Mouse (Mus musculus) adrenal gland, postnatal 25 days (tissue): ENCODE measurements around the gene Man1c1. TPM values are rescaled to one million over a fixed set of nuclear protein-coding genes. Genes with fewer than 3 reads are reported as not detected.

Experiments
- DNase-seq: peaks from one replicate; pipeline ENCODE4 v3.0.0; 2021; ENCODE audit warnings: mixed read lengths
- total RNA-seq: library from RNA; stranded (reverse); gene quantifications from 2 replicates; pipeline ENCODE4 v1.2.3, GENCODE M21; 2021

Gene Man1c1
- total RNA-seq, 1 experiment from 2014 or later, result 22.0 TPM

DNA sequence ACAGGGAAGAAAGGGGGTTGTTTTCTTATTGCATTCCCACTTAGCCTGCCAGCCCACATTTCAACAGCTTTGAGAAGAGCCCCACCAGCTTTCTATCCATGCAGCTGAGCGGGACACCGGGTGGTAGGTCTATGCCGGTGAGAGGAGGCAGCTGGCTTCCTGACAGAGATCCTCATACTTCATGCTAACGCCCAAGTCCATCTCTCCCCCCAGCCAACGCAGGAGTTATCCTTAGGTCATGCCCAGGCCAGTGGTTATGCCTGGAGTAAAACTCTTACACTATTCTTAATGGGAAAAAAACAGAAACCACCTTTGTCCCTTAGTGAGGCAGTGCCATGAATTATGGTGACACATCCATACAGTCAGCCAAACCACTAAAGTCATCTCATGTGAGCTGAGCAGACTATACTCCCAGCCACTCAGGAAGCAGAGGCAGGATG, 66.0 kb downstream of the Man1c1 start:
- no peak for DNase-seq

DNA sequence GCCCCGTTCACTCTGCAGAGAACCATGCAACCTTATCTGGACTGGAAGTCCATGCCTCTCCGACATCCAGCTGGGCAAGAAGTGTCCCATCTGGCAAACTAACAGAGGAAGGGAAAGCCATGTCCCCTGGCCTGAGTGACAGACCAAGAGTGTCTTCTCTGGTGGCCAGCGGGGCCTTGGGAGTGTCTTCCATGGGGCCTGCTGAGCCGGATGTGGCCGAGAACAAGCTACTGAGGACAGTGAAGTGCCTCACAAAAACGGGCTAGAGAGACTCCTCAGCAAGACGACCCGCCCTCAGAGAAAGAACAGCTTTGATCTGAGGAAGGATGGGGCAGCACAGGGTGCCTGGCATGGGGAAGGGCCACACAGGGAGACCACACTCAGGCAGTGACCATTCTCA, 67.7 kb downstream of the Man1c1 start:
- no peak for DNase-seq

DNA sequence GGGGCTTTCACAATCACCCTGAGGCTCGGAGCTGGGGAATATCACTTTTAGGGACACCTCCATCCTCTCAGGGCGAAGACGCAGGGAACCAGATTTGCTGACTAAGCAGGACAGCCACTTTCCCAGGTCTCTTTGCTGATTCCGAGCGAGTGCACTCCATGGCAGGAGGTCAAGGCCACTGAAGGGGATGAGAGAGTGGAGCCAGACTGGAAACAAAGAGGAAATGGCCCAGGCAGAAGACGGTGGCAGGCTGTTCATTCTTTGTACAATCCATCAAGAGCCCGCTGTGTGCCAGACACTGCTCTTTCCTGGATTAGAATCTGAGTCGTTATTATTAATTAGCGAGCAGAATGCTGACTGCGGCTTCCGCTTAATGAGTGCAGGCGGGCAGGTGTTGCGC, 70.1 kb downstream of the Man1c1 start:
- no peak for DNase-seq

DNA sequence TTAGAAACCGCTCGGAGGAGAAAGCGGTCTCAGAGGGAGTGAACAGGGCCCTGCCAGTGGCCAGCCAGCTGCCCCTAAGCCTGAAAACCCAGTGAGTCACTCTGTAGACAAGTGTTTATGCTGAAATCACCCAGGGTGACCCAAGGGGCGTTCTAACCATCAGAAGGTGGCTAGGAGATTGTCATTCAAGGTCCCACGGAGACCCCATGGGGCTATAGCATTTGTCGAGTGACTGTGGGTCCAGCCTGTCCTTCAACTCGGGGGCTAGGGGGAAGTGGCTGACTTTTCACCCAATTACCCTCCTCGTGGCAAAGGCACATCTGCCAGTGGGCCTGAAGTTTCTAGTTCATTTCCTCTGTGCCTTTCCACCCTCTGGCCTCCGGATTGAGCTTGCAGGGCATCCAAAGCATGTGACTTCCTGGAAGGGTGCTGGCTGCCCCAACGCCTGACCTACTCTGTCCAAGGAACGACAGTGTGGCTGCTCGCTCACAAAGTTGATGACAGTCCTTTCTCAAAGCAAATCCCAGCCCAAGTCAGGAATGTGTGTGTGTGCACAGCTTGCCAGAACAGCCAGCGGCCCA, 71.9 kb downstream of the Man1c1 start:
- DNase-seq, result peak; percentile 39

DNA sequence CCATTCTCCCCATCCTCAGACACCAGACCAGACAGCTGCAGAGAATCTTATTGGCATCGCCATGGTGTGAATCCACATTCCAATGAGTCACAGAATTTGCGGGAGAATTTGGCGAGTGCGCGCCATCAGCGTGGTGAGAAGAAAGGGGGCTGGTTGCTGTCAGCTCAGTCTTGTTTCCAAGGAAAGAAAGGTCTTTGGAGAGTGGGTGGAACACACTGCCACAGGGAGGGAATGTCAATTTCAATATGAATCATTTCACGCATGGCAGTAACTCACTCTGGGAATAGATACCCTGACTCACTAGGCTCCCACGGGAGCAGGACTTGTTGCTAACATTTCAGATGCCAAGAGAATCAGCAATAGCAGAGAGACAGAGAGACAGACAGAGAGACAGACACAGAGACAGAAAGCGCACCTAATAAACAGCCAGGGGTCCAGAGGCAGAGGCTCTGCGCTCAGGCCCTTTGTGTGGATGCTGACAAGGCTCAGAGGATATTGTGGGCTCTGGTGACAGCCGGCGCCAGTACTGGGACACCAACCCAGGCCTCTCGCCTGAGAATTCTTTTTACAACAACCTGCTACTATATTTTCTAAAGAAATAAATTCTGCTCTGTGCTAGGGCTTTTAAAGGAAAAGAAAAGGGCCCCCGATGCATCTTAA, 72.5 kb downstream of the Man1c1 start:
- DNase-seq, result no peak

DNA sequence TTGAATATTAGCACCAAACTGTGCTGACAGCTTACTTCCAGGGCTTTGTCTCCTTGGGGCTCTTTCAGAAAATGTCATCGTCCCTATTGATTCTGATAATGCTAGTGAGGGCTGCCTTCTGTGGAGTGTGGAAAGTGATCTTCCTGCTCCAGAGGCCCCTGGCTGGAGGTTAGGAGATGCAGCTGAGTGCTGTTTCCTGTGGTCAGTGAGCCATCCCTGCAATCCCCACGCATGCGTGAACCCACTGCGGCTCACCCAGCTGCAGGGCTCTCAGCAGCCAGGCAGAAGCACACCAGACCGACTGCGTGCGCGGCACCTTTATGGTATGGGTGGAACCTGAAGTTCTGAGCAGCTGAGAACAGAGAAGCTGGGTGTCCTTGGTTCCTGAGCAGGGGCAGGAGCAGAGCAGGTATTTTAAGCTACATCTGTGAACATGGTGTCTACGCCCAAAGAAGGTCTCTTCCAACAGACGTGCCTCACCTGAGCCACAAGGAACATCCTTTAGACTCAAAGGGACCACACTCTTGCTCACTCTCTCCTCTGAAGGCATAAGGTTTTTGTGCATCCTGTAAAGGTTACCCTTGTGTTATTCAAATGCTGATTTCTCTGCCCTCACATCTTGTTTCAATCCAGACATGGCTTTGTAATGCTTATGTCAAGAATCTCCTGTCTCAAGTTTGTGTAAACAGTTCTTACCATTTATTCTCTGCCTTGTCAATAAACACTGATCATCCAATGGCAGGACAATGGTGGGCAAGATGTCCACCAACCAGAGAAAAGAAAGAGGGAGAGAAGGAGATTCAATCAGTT, 75.3 kb downstream of the Man1c1 start:
- no peak for DNase-seq

DNA sequence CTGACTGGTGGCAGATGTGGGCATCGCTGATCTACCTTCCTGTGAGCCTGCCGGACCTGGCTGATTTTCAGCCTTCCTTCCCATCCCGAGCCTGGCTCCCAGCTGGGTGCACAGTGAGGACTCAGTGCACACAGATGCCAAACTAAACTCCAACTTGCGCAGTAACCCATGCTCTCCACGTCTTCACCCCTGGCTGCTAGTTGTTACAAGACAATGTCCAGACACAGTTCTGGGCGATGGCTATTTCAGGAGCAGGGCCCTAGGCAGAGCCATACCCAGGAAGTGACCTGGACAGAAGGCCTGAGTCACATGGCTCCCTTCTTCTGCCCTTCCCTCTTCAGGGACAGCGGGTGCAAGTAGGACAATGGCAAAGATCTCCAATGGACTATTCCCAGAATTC, 76.0 kb downstream of the Man1c1 start:
- no peak for DNase-seq

DNA sequence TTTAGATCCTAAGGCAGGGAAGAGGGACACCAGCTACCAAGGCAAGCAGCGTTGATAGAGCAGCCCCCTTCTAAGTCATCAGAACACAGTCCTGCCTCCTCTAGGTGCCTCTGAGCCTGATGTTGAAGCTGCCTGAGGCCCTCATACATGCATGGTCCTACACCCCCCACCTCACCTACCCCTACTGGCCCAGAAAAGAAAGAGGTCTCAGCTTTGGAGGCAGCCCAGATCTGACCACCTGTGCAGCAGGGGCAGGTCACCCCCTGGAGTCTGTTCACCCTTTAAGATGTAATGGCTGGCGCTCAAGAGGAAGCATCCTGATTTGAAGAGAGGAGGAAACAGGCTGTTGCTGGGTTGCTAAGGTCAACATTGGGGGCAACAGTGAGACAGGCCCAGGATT, 77.2 kb downstream of the Man1c1 start:
- no peak for DNase-seq

DNA sequence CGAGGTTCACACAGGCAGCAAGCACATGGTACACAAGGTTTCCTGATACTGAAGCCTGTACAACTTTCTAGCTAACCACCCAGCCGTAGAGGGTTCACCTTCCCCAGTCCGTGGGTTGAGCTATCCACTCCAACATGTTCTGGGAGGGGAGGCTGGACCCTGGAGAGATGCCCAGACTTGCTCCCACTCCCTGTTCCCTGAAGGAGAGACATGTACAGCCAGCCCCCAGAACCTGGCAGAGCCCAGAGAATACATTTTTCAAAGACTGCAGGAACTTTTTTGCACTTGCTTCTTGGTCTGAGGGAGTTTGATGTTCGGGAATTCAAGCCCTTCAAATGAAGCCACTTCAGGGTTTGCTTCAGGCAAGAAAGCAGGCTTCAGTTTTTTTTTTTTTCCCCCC, 77.7 kb downstream of the Man1c1 start:
- DNase-seq, result no peak

DNA sequence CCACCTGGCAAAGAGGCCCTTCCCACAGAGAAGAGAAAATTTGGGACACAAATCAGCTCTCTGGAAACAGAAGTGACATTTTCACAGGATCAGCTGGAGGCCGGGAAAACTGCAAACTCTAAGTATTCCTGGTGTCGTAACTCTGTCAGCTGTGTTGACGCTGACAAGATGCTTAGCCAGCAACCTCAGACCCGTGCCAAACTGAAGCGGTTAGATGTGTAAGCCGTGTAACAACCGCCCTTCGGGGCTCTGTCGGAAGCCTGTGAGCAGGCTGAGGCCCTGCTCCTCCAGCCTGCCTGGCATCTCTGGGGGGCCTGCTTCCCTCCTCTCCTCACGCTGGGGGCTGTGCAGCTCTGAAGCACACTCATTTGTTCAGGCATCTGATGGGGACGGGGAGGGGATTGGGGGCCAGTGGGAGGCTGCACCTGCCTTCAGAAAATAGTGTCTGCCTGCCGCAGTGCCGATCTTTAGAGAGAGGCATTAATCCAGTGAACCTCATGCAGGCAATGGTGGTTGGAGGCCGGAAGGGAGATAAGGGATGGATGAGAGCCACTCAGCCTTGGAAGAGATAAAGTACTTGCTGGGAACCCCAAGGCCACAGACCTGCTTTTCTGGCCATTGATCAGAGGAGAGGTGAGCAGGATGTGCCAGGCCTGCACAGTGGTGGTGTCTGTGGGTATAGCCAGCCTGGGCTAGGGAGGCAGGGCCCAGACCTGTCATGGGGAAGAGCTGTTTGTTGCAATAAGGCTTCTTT, 79.8 kb downstream of the Man1c1 start:
- peak; percentile 62 for DNase-seq

DNA sequence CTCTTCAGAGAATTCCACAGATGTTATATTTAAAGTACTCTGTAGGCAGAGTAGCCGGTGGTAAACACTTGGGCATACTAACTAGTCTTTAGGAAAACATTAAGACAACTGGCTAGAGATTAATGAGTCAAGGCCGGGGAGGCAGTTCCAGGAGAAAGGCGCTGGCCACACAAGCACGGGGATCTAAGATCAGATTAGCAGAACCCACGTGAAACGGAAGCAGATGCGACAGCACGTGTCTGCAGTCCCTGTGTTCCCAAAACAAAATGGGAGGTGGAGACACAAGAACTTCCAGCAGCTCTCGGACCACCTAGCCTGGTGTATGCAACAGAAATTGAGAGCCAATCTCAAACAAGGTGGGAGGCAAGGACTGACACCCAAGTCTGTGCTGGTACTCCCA, 82.4 kb downstream of the Man1c1 start:
- no peak for DNase-seq

DNA sequence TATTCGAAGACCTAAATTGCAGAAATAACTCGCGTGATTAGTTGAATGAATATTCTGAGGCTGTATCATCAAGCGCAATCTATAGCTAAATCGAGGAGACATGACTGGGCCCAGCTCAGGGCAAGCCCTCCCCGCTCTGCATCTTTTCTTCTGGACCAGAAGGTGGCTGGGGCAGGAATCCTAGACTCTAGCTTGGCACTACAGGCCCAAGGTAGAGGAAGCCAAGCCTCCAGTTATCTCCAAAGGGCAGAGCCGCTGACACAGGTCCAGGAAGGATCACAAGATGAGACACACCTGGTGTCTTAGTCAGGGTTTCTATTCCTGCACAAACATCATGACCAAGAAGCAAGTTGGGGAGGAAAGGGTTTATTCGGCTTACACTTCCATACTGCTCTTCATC, 83.8 kb downstream of the Man1c1 start:
- DNase-seq, result no peak

DNA sequence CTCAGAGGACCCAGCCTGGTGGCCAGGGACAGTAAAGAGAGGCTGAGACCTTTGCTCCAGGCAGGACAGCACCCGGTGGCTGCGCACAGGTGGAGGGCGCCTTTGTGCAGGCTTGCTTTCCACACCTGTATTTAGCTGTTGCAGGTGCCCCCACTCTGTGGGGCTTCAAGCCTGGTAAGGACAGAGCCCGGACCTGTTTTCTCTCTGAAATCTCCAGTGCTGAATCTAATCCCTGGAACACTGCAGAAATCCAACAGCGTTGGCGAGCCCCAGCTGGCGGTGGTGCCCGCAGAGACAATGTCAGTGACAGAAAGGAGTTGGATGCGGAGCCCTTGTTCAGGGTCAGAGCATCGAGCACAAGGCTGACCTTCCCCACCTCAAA, 84.6 kb downstream of the Man1c1 start:
- DNase-seq, result no peak

DNA sequence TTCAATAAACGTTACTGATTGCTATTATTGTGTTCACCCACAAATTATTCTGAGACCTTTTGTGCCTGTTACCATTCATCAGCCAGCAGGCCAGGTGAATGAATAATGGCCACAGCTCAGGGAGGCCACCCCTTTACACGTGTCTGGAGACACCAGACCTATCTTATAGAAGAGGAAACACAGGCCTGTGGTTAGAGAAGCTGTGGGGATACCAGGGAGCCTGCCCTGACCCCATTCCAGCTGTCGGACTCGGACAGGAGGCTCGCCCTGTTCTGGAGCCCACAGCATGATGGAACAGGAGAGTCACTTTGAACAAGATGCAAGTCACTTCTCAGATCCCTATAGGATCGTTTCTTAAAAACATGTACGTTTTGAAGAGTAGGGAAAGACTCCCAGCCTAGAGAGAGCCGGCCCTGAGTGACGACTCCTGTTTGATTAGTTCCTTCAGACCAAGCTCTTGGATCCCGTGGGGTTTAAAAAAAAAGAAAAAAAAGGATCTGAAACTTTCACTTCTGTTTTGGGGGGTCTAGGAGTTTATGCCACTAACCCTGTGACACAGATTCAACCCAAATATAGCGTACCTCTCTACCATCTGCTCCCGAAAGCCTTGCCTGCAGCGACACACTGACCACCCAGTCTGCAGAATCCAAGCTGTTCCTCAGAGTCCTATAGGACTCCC, 85.1 kb downstream of the Man1c1 start:
- DNase-seq, result no peak

DNA sequence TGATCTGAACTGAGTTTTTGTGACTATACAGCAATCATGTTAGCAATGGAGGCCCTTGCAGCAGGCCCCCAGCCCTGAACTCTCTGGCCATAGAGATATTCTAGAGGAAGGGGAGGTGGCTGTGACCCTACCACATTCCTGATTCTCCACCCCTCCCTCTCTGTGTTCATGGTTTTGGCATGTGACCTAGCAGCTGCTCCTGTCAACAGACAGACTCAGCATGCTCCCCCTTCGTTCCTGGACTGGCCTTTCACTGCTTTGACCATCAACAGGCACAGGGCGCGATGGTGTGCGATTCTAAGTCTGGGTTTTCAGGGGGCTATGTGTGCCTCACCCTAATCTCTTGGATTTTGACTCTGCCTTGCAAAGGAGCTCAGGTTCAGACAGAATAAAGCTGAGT, 86.3 kb downstream of the Man1c1 start:
- no peak for DNase-seq

DNA sequence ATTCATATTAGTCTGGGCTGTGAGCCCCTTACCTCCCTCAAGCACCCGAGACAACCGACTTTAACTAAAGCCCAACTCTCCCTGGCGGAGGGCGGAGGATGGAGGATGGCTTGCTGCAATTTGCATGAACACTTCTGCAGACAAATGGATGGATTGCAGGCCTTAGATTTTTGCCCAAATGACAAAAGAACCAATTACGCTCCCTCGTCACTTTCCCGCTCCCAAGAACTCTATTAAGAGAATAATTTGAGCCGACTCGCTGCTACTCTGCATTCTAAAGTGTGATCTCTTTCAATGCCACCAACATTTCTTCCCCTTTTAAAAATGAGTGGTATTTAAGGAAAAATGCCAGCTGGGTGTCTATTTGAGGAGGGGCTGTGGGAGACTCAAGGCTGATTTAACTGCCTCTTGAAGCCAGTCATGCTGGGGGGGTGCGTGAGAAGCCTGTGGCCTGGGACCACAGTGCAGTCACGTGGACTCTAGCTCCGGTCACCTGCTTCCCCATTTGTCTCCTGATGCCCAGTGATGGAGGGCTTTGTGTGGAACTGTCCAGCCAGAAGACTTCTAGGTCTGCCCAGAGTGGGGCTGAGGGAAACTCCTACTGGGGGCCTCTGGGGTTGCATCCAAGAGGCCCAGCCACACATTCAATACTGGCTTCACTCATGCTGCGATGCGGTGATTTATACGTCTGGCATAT, 88.0 kb downstream of the Man1c1 start:
- no peak for DNase-seq

DNA sequence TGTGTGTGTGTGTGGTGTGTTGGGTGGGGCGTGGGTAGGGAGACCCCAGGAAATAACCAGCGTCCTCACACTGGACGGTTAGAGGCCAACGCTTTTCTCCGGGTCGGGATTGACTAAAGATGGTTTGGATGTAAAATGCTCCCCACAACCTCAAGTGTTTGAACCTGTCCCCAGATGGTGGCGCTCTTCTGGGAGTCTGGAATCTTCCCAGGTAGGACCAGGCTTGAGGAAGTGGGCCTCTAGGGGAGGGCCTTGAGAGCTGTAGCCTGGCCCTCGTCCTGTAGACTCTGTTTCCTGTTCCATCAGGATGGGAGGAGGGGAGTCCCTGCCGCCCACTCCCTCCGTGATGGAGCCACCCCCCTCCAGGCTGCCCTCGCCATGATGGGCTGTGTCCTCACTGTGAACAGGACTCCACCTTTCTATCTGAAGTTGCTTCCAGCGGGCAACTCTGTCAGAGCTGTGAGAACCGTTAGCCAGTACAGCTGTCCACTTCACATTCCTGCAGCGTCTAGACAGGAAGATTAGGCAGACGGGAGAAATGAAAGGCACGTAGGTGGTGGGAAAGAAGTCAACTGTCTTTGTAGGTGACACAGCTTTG, 91.9 kb downstream of the Man1c1 start:
- DNase-seq, result no peak

DNA sequence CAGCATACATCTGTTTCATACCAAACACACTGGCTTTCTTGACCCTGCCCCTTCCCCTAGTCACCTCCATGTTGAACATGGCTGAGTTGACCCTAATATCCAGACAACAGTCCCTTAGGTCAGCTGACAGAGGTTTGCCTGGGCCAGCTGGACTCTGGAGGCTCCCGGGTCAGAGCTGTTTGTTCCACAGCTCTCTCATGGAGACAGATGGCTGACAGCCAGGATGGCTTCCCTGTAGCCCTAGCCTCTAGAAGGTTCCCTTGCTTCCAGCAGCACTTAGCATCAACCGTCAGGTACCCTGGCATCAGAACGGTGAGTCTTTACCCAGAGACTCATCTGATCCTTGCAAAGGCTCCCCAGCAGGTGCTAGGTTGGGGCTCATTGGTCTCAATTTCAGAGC, 93.5 kb downstream of the Man1c1 start:
- no peak for DNase-seq

DNA sequence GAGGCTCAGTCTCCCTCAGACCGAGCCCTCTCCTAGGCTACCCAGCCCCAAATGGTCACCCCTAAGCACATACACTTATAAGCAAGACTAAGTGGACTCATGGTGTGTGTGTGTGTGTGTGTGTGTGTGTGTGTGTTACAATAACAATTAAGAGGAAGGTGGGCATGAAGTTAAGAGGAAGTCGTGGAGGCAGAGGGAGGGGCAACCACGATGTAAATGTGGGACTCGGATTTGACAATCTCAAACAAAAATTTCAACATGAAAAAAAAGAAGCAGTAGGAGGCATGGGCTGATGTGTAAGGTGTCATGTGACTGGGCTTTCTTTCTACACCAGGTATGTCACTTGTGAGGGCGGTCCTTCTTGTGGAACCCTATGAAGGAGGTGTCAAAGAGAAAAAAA, 96.4 kb downstream of the Man1c1 start:
- no peak for DNase-seq

DNA sequence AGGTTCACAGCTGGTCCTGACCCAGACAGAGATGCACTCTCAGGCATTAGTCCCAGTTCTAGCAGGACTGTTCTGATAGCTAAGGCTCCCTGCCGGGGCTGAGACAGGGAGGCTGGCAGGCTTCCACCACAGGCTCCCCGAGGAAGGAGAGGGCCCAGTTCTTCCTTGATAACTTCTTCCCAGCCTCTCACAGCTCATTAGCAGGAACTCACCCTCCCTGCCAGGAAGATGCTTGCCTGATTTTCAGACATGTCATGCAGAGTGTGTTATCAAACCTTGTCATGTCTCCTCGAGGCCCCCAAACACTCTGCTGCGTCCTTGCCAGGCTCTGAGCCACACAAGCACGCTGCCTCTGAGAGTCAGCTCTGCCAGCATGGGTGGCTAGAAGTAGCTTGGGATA, 98.0 kb downstream of the Man1c1 start:
- DNase-seq, result no peak

DNA sequence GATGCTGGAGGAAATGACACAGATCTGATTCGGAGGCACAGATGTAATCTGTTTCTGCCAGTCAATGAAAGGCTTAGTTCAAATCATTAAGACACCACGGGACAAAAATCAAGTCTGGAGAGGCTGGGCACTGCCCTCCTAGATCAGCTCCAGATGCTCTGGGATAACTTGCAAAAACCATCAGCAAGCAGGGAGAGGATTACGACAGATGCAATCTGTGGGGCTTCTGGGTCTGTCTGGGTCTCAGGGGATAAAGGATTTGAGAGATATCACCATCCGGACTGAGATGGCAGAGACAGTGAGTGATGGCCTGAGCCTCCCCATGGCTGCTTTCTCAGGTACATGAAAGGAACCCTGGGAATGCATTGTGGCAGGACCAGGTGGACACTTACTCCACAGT, 99.6 kb downstream of the Man1c1 start:
- DNase-seq, result no peak
